Mouse (Mus musculus) stomach, postnatal 0 days (tissue): ENCODE measurements at regions not wholly inside any gene's neighbourhood (a gene's known extent, or its start where the extent isn't known, plus 50 kb on each side); places are given as distances from the start of the nearest gene placed in this dataset.

Experiments
- ATAC-seq: fragments of 200-750 bp; cut with Nextera tagmentation; 2 replicates; pipeline ENCODE4 v1.8.0; 2017; ENCODE audit not compliant: low FRiP score, low TSS enrichment
- DNase-seq: peaks from one replicate; pipeline ENCODE4 v3.0.0-alpha.2; 2016; ENCODE audit warnings: low spot score
- H3K27ac ChIP-seq: fragments of 300-500 bp; sonication (generic); replicated peaks from 2 replicates; pipeline ENCODE4 v1.5.1; 2014; ENCODE audit warnings: mild to moderate bottlenecking, control low read depth
- H3K27me3 ChIP-seq: fragments of 300-500 bp; sonication (generic); 2 replicates; pipeline ENCODE4 v1.6.1; 2014; ENCODE audit warnings: low read length; ENCODE audit not compliant: control insufficient read depth, insufficient read depth
- H3K36me3 ChIP-seq: fragments of 300-500 bp; sonication (generic); 2 replicates; pipeline ENCODE4 v1.6.1; 2014; ENCODE audit warnings: low read length, mixed read lengths; ENCODE audit not compliant: control insufficient read depth, insufficient read depth
- H3K4me1 ChIP-seq: fragments of 300-500 bp; sonication (generic); replicated peaks from 2 replicates; pipeline ENCODE4 v1.6.1; 2014; ENCODE audit warnings: antibody characterized with exemption; ENCODE audit not compliant: control insufficient read depth, insufficient read depth
- H3K4me2 ChIP-seq: fragments of 300-500 bp; sonication (generic); replicated peaks from 2 replicates; pipeline ENCODE4 v1.6.1; 2014; ENCODE audit warnings: low read depth, mild to moderate bottlenecking, control low read depth, moderate library complexity
- H3K4me3 ChIP-seq: fragments of 300-500 bp; sonication (generic); 2 replicates; pipeline ENCODE4 v1.5.1; 2014; ENCODE audit warnings: low read depth, low read length, control low read depth
- H3K9ac ChIP-seq: fragments of 300-500 bp; sonication (generic); 2 replicates; pipeline ENCODE4 v1.6.1; 2014; ENCODE audit warnings: mild to moderate bottlenecking, low read length, control low read depth, mixed read lengths
- H3K9me3 ChIP-seq: fragments of 300-500 bp; sonication (generic); 2 replicates; pipeline ENCODE4 v1.6.1; 2016; ENCODE audit warnings: low read length; ENCODE audit not compliant: control insufficient read depth
- CTCF ChIP-seq: IDR thresholded peaks from 2 replicates; pipeline ENCODE4 v1.5.1; 2016; ENCODE audit warnings: antibody characterized with exemption, low read depth, mild to moderate bottlenecking, moderate library complexity
- EP300 ChIP-seq: optimal IDR thresholded peaks from 2 replicates; pipeline ENCODE3; 2016; ENCODE audit warnings: antibody characterized with exemption
- WGBS: fragments of 180-500 bp; shearing (Covaris S2); extraction: QIAGEN DNeasy Blood & Tissue Kit; methylation state at CpG from one replicate; pipeline ENCODE4 v1.1.7; 2014; 5-methylcytosine and 5-hydroxymethylcytosine counted together

DNA sequence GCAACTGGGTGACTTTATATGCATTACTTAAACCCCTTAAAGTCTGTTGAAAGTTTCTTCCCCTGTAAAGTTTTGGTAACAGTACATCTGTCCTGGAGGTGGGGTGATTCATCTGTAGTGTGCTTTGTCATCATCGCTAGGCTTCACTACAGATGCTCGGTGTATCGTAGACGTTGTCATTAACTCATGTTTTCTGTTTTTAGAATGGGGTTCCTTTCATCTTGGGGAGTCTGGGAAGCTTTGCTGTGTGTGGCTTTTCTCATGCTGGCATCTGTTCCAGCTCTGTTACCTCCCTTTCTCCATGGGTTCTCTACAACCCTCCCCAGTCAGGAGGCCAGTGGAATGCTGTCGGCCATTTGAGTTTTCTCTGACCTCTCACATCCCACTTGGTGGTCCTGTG, 266.4 kb upstream of the Camk1g start:
- Histone ChIP-seq H3K4me3 (no peak overlapping the region), H3K9me3 (no peaks in the 10 kb centered on the region), H3K36me3 (no peaks in the 10 kb centered on the region), H3K4me2 (no peak overlapping the region), H3K27ac (no peak overlapping the region), H3K9ac (no peak overlapping the region), H3K27me3 (no peaks in the 10 kb centered on the region), H3K4me1 (no peaks in the 10 kb centered on the region)
- TF ChIP-seq EP300 (no peak), CTCF (no peak)
- 53% methylated on average over 5 of the region's 5 CpGs for WGBS
- no peak for DNase-seq
- ATAC-seq: no peak

DNA sequence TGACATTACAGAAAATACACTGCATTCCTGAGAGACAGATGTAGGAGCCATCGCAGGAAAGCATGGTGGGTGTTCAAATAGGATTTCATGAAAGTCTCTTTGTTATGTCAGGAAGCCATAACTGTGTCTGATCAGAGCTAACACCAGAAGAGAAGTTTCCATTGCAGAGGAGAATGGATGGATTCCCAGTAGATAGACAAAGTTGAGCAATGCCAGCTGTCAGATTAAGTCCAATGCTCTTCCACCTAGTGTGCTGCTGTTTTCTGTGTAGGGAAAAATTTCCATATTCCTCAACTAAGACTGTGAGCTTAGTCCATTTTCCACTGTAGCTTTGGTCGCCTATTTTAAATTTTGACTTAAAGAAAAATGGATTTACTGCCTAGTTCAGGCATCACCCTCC, 262.0 kb upstream of the Camk1g start:
- TF ChIP-seq CTCF (no peak), EP300 (no peak)
- Histone ChIP-seq H3K27me3 (no peaks in the 10 kb centered on the region), H3K27ac (no peak overlapping the region), H3K4me2 (no peak overlapping the region), H3K9ac (no peak overlapping the region), H3K4me3 (no peak overlapping the region), H3K36me3 (no peaks in the 10 kb centered on the region), H3K9me3 (no peaks in the 10 kb centered on the region), H3K4me1 (no peaks in the 10 kb centered on the region)
- ATAC-seq: no peak
- 70% methylated on average over 2 of the region's 2 CpGs for WGBS
- DNase-seq: no peak

DNA sequence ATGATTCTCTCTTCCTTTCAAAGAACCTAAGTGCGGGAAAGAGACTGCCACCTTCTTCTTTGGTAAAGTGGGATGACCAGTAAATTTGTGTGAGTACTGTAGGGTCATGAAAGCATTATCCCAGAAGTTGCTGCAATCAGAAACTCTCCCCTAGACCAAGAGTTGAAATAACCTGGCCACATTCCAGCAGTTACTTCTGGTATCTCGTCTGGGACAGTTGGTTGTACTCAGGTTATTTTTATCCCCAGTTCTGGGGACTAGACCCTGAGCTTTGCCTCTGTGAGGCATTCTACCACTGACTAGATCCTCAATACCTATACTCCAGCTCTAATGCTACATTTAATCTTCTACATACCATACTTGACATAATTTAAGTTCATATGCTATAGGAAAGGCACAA, 259.8 kb upstream of the Camk1g start:
- Histone ChIP-seq H3K27me3 (no peaks in the 10 kb centered on the region), H3K9me3 (no peaks in the 10 kb centered on the region), H3K4me3 (no peak overlapping the region), H3K36me3 (no peaks in the 10 kb centered on the region), H3K4me1 (no peaks in the 10 kb centered on the region), H3K27ac (no peak overlapping the region), H3K4me2 (no peak overlapping the region), H3K9ac (no peak overlapping the region)
- TF ChIP-seq CTCF (no peak), EP300 (no peak)
- WGBS: 51% methylated on average over 2 of the region's 2 CpGs
- ATAC-seq (no peak), DNase-seq (no peak)

DNA sequence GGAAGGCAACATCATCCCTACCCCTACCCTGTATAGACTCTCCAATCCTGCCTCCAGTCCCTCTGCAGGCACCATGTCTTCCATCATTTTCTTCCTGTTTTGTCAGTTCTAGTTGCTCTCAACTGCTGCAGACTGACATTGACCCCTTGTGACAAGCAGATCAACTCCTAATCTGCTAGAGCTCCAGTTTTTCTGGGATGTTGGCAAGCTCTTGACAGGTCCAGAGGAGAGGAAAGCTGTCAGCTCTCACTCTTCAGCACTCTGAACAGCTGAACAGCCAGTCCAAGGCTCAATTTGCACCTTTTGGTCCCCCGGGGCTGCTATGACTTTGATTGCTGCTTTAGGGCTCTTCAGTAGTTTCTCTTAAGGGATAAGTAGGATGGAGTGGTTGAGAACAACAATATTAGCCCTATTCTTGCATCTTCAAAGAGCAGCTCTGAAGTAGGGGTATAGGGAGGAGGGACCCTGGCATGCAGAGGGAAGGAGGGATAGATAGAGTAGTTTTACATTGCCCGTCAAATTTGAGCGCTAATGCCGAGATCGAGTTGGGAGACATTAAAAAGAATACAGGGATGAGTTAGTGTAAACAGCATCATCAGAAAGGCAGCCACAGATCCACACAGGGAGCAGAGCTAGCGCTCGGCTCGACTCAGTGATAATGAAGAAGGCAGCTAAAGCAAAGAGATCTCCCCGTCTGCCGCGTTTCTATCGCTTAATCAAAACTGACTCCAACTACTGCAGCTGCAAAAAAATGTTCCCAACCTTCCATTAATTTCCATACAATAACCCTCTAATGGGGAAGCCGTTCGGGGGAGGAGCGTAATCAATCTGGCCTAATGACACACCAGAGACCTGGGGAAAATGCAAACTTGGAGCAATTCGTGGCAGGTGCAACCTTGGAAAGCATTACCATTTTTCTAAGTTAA, 257.1 kb upstream of the Camk1g start:
- no peaks in the 10 kb centered on the region for H3K27me3 ChIP-seq
- no peaks in the 10 kb centered on the region for H3K36me3 ChIP-seq
- no peaks in the 10 kb centered on the region for H3K4me1 ChIP-seq
- no peak overlapping the region for H3K4me2 ChIP-seq
- no peak for TF ChIP-seq CTCF
- TF ChIP-seq EP300: no peak
- WGBS: 47% methylated on average over 16 of the region's 16 CpGs
- H3K9me3 ChIP-seq: no peaks in the 10 kb centered on the region
- ATAC-seq: no peak
- no peak overlapping the region for H3K4me3 ChIP-seq
- DNase-seq: no peak
- no peak overlapping the region for H3K27ac ChIP-seq
- H3K9ac ChIP-seq: no peak overlapping the region

DNA sequence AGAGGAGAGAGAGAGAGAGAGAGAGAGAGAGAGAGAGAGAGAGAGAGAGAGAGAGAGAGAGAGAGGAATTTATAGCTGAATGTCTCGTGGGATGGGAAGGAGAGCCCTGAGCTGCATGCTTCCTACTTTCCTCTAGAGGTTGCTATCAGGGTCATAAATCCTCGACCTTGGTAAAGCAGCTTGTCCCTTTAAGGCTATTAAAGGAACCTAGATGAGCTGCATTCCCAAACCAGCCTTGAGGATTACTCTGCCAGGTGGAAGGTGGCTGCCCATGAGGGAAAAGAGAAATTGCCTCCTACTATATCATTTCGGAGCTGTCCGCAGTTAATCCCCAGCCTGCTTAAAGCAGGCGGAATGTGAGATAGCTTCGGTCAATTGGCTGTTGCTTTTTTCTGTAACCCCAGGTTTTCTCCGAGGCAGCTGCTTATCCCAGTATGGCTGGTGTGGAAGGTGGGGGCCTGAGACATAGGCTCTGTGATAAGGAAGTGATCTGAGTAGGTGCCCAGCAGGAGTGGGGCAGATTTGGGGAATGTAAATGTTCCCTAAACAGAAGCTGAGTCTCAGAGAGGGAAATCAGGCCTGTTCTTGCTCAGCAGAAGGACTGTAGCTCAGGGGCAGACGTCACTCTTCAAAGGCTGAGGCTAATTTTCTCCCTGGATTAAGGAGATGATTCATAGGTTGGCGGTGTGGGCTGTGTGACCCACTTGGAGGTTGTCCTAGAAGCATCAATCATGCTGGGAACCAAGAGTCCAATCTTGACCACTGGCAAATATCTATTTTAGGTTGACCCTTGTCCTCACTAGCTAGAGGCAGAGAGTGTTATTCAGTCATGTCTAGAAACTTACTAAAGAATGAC, 255.2 kb upstream of the Camk1g start:
- no peak overlapping the region for H3K27ac ChIP-seq
- H3K4me3 ChIP-seq: no peak overlapping the region
- H3K27me3 ChIP-seq: no peaks in the 10 kb centered on the region
- H3K4me1 ChIP-seq: no peaks in the 10 kb centered on the region
- WGBS: 15% methylated on average over 9 of the region's 9 CpGs
- DNase-seq (no peak), ATAC-seq (no peak)
- no peaks in the 10 kb centered on the region for H3K36me3 ChIP-seq
- no peak overlapping the region for H3K9ac ChIP-seq
- no peaks in the 10 kb centered on the region for H3K9me3 ChIP-seq
- no peak overlapping the region for H3K4me2 ChIP-seq
- TF ChIP-seq EP300: no peak
- TF ChIP-seq CTCF: no peak
